Mouse (Mus musculus) testis, adult 2 months (tissue): ENCODE measurements around the gene Ust. TPM values are rescaled to one million over a fixed set of nuclear protein-coding genes. Genes with fewer than 3 reads are reported as not detected.
"Not testable (repeated sequence)": the region's sequence is repeated elsewhere in the genome, so short reads cannot be mapped to it uniquely, and the experiment has no call there.

Experiments
- H3K27ac ChIP-seq: fragments of 200-500 bp; 2 replicates; pipeline ENCODE4 v1.5.1; 2012; ENCODE audit warnings: low read depth, low read length; ENCODE audit not compliant: control insufficient read depth, insufficient read depth
- H3K27me3 ChIP-seq: fragments of 200-500 bp; 2 replicates; pipeline ENCODE4 v1.6.1; 2012; ENCODE audit warnings: mild to moderate bottlenecking, low read length, moderate library complexity; ENCODE audit not compliant: control insufficient read depth, insufficient read depth
- H3K36me3 ChIP-seq: fragments of 200-500 bp; 2 replicates; pipeline ENCODE4 v1.6.1; 2012; ENCODE audit warnings: mild to moderate bottlenecking, low read length; ENCODE audit not compliant: control insufficient read depth, insufficient read depth
- H3K4me1 ChIP-seq: fragments of 200-500 bp; 2 replicates; pipeline ENCODE4 v1.6.1; 2012; ENCODE audit warnings: low read length; ENCODE audit not compliant: control insufficient read depth, insufficient read depth
- H3K4me3 ChIP-seq: fragments of 200-500 bp; 2 replicates; pipeline ENCODE4 v1.5.1; 2012; ENCODE audit warnings: low read depth, mild to moderate bottlenecking, low read length, moderate library complexity, mixed read lengths; ENCODE audit not compliant: control insufficient read depth
- CTCF ChIP-seq: fragments of 200-500 bp; IDR thresholded peaks from 2 replicates; pipeline ENCODE4 v1.5.1; 2012; ENCODE audit warnings: low read depth, mild to moderate bottlenecking, inconsistent platforms, low read length, moderate library complexity; ENCODE audit not compliant: control insufficient read depth, insufficient read depth, insufficient replicate concordance
- POLR2A ChIP-seq: fragments of 200-500 bp; IDR thresholded peaks from 2 replicates; pipeline ENCODE4 v1.6.1; 2012; ENCODE audit warnings: low read depth, mild to moderate bottlenecking, inconsistent platforms, low read length, moderate library complexity; ENCODE audit not compliant: control insufficient read depth
- polyA plus RNA-seq: library from polyadenylated mRNA; depleted of rRNA; stranded (reverse); fragments of >200 nt; gene quantifications from 2 replicates; pipeline ENCODE4 v1.2.3, GENCODE M21; 2012; rRNA removed

The Ust gene
- 0.71 and 1.1 TPM in 2 replicates for polyA plus RNA-seq

GRCm38 (mm10) chr10:8518141-8519013 lies at the start of gene Ust:
Gene Ust, minus strand, starts transcription at chr10:8518825.
- TF ChIP-seq CTCF: no peak
- TF ChIP-seq POLR2A: 0 out of 2 replicates have a peak, but pooled peaks have one; percentile 20
- peak within 1 kb of the TSS; percentile 69 for H3K27ac ChIP-seq
- no peaks in the 10 kb centered on the region for H3K36me3 ChIP-seq
- peaks cover 9% of the 10 kb centered on the region for H3K4me1 ChIP-seq
- H3K27me3 ChIP-seq: no peaks in the 10 kb centered on the region
- peak within 1 kb of the TSS; percentile 86 for H3K4me3 ChIP-seq

GRCm38 (mm10) chr10:8561366-8561765 lies 42.7 kb upstream of the Ust start:
- Histone ChIP-seq H3K4me1 (no peaks in the 10 kb centered on the region), H3K27me3 (no peaks in the 10 kb centered on the region), H3K4me3 (no peak overlapping the region), H3K36me3 (no peaks in the 10 kb centered on the region), H3K27ac (no peak overlapping the region)
- TF ChIP-seq CTCF (no peak), POLR2A (no peak)

GRCm38 (mm10) chr10:8559566-8559965 lies 40.9 kb upstream of the Ust start:
- H3K27ac ChIP-seq, H3K4me1 ChIP-seq, H3K4me3 ChIP-seq, H3K27me3 ChIP-seq, H3K36me3 ChIP-seq: not testable (repeated sequence)

- not testable (repeated sequence) for H3K27me3 ChIP-seq, H3K4me3 ChIP-seq, H3K4me1 ChIP-seq, H3K27ac ChIP-seq, H3K36me3 ChIP-seq
These were observed 33.6 kb upstream of the Ust start for GRCm38 (mm10) chr10:8552239-8552638.

DNA sequence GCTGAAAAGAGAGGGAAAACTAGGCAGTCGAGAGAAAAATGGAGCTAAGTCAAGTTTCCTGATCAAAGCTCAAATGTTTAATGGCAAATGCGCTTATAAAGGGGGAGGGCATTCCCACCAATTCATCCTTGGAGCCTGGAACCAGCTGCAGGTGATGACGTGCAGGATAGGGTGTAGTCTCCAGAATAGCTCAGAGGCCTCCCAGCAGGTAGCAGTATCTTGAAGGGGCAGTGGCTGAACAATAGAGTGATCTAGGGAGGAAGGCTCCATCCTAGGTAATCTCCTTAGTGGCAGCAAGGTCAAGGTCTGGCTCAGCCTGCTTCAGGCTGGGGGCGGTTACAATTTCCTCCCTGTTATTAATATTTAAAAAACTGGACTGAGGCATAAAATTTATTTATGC lies 33.0 kb upstream of the Ust start:
- not testable (repeated sequence) for H3K27ac ChIP-seq, H3K4me1 ChIP-seq, H3K27me3 ChIP-seq, H3K4me3 ChIP-seq, H3K36me3 ChIP-seq

DNA sequence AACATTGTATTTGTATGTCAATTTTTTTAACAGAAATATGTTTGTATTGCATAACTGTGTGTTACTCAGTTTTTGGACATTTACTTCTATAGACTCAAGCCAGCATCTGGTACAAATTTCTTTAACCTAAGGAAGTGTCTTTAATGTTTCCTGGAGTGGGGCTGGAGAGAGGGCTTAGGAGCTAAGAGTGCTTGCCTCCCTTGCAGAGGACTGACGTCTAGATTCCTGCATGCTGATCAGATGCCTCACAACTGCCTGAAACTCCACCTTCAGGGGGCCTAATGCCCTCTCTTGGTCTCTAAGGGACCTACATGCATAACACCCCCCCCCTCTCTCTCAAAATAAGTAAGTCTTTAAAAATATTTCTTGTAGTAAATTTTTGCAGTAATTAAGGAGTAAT lies 22.9 kb upstream of the Ust start:
- no peak overlapping the region for H3K27ac ChIP-seq
- TF ChIP-seq CTCF (no peak), POLR2A (no peak)
- no peak overlapping the region for H3K4me3 ChIP-seq
- no peaks in the 10 kb centered on the region for H3K36me3 ChIP-seq
- H3K27me3 ChIP-seq: no peaks in the 10 kb centered on the region
- H3K4me1 ChIP-seq: no peaks in the 10 kb centered on the region; the same call in 1 of the 2 replicates

GRCm38 (mm10) chr10:8535445-8535844 lies 16.8 kb upstream of the Ust start:
- Histone ChIP-seq H3K4me3 (no peak overlapping the region), H3K27me3 (no peaks in the 10 kb centered on the region), H3K27ac (no peak overlapping the region), H3K36me3 (no peaks in the 10 kb centered on the region), H3K4me1 (no peaks in the 10 kb centered on the region; the same call in 1 of the 2 replicates)
- no peak for TF ChIP-seq POLR2A
- TF ChIP-seq CTCF: no peak

DNA sequence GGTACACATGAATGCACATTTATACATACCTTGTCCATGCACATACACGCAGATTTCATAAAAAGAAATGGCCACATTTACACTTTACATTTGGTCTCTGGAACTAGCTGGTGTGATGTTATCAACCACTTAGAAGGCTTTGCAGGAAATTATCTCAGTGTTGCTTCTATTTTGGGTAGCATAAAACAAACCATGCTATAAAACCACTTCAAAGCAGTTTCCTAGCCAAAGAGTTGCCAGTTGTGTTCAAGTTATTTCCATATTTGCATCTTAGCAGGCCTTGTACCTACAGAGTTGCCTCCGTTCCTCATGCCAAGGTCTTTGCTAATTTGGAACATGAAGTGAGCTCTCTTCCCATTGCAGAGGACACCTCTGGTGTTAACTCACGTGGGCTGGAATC lies 13.0 kb upstream of the Ust start:
- no peaks in the 10 kb centered on the region for H3K27me3 ChIP-seq
- H3K4me1 ChIP-seq: no peaks in the 10 kb centered on the region
- H3K4me3 ChIP-seq: no peak overlapping the region
- H3K27ac ChIP-seq: no peak overlapping the region
- TF ChIP-seq CTCF (no peak), POLR2A (no peak)
- no peaks in the 10 kb centered on the region for H3K36me3 ChIP-seq
